Mouse (Mus musculus): ENCODE data around the gene Rundc3b.
A peak's percentile ranks its signal among the peaks of the same experiment; 100 is the strongest.

The Rundc3b gene

DNA sequence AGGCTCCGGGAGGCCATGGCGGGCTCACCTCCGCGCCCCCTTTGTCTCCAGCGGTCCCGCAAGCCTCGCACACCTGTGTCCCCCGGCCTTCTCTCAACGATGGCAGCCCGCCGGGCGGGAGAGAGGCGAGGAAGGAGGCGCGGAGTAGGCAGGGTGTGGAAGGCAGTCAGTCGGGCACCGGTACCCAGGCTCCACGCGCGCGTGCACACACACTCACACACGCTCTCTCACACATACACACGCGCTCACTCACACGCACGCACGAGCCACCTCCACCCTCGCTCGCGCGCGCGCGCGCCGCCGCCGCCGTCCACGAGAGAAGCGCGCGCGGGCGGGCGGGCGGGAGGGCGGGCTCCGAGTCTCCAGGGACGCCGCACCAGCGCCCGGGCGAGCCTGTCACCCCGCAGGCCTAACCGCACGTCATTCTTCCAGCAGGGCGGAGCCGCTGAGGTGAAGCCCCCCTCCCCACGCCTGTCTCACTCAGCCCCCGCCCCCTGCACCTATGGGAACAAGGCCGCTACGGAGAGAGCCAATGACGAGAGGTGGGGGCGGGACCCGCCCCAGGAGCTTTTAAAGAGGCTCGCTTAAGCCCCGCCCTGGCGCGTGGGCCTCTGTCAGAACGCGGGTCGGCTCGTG lies at the start of gene Rundc3b:
Gene Rundc3b (minus strand): TSS at position 357 of the 636 bp plus-strand sequence.
- peak; percentile 87 for DNase-seq (ENCODE audit: extremely low spot score, low spot score)

DNA sequence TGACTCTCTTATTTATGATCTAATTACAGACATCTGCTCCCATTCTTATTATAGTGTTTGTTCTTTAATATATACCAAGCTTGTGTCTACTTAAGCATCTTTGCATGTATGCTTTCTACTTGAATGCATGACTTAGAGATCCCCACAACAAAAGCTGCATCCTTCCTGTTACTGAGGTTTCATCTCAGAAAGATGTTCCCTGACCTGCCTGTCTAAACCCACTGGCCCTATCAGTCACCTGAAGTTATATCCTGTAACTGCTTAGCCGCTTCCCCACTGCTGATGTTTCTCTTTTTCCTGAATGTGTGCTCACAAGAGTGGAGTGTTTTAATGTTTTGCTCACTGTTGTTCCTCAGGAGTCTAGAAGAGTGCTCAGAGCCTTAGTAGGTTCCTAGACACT lies 46.9 kb upstream of the Rundc3b start:
- no peak for DNase-seq (ENCODE audit: extremely low spot score, low spot score)

DNA sequence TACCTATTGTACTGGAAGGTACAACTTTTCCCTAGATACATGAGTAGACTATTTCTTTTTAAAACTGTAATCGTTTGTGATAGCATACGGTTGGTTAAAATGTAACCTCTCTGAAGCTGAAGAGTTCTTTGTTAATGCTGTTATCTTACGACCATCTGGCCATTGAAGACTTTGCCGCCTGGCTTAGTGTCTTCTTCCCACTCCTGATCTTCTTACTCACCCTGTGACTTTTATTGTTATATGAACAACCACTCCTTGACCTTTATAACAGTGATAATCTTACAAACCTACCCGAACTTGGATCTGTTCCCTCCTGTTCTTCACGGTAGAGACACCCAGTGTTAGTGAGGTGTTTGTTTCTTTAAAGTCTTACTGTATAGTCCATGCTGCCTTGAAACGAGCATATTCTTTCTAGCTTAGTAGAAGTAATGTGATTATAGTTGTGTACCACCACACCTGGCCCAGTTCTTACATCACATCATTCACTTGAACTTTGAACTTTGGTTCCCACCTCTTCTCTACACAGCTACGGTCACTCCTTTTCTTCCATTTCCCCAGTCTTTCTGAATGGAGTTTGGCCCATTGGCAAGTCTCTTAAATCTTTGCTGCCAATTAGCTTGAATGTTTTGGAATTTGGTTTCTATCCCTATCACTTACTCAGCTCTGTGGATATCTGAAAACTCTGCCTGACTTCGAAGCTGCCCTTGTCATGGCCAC lies 45.2 kb upstream of the Rundc3b start:
- DNase-seq (ENCODE audit: extremely low spot score, low spot score) = no peak

GRCm38 (mm10) chr5:8664678-8665077 lies 41.9 kb upstream of the Rundc3b start:
- DNase-seq (ENCODE audit: extremely low spot score, low spot score) = no peak

DNA sequence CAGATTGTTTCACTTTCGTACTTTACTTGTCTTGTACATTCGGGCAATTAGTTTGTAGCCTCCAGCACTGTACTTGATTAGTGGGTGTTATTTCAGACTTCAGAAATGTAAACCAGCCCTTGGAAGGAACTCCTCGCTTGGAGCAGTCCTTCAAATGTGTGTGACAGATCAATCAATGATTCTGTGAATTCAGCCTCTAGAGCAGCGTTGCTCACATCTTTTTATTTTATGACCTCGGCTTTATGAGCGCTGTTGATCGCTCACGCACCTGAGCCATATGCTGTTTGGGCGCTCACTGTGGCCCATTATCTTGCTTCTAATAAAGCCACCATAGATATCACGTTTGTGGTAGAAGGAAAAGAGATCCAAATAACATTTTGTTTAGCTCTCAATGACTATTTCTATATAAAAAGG lies 38.0 kb upstream of the Rundc3b start:
- no peak for DNase-seq (ENCODE audit: extremely low spot score, low spot score)

- DNase-seq (ENCODE audit: extremely low spot score, low spot score) = peak; percentile 44
Observed at GRCm38 (mm10) chr5:8659911-8660737, 37.4 kb upstream of the Rundc3b start, which contains the start of gene Abcb1a. Gene Abcb1a (plus strand): TSS chr5:8660077.

GRCm38 (mm10) chr5:8652085-8652484 lies 29.3 kb upstream of the Rundc3b start:
- no peak for DNase-seq (ENCODE audit: extremely low spot score, low spot score)

- no peak for DNase-seq (ENCODE audit: extremely low spot score, low spot score)
Observed at GRCm38 (mm10) chr5:8648774-8649173, 26.0 kb upstream of the Rundc3b start.

DNA sequence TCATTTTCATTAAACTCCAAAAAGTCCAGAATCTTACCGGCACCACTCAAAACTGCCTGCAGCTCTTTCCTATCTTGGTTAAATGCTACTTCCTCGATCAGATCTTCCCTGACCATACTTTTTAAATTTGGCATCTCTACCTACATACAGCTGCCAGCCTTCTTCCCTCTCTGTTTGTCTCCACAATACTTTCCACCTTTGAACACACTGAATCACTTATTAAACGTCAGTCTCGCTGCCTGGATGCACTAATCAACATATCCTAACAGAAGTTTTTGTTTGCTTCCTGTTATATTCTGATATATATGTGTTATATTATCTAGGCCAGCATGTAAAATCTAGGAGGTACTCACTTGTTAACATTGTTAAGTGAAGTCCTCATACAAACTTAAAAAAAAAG lies 25.5 kb upstream of the Rundc3b start:
- DNase-seq (ENCODE audit: extremely low spot score, low spot score) = no peak

GRCm38 (mm10) chr5:8634489-8634975 lies 11.8 kb upstream of the Rundc3b start:
- no peak for DNase-seq (ENCODE audit: extremely low spot score, low spot score)

GRCm38 (mm10) chr5:8632901-8633300 lies 10.1 kb upstream of the Rundc3b start:
- no peak for DNase-seq (ENCODE audit: extremely low spot score, low spot score)

DNA sequence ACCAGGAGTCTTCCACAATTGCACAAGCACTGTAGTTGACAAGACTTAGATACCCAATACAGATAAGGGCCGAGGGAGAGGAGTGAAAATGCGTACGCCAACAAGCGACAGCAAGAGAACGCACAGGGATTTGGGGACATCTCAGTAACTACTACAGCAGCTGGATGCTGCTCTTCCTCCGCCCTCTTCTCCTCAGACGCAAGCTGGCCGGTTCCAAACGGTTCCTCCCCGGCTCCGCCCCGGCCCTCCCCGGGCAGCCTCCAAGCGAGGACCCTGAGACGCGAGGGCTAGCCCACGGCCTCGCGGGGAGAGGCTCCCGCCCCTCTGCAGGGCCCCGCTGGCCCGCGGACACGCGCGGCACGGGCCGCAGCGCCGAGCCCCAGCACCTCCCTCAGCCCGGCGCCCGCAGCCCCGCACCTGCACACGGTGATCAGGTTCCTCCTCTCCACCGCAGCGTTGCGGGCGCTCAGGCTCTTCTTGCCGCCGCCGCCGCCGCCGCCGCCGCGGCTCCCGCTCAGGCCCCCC lies 619 bp downstream of the Rundc3b start:
- DNase-seq (ENCODE audit: extremely low spot score, low spot score) = peak; percentile 76

- DNase-seq (ENCODE audit: extremely low spot score, low spot score) = no peak
Observed at GRCm38 (mm10) chr5:8571118-8571517, 51.6 kb downstream of the Rundc3b start.

GRCm38 (mm10) chr5:8566867-8567266 lies 55.9 kb downstream of the Rundc3b start:
- DNase-seq (ENCODE audit: extremely low spot score, low spot score) = no peak

GRCm38 (mm10) chr5:8544512-8544911 lies 78.2 kb downstream of the Rundc3b start:
- DNase-seq (ENCODE audit: extremely low spot score, low spot score) = no peak

DNA sequence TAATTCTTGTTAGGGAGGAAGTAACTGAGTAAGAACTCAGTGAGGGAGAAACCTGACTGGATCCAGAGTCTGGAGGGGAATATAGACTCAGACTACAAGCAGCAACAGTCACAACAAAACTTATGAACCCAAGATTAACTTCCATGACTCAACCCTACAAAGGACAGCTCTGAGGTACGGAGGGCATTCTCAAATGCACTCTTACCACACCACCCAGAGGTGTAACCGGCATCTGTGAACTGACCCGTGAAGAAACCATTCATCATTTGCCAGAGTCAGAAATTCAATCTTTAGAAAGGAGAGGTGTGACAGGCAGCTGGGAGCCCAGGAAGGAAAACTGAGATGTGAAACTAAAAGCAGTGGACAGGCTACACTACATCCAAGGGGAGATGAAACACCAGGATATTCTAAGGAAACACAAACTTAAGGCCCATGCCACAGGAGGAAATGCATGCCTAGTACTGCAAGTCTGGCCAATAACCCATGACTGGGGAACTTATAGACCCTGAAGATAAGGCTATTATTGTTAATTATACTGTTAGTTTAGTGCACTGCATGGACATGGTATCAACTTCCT lies 80.0 kb downstream of the Rundc3b start:
- no peak for DNase-seq (ENCODE audit: extremely low spot score, low spot score)

- no peak for DNase-seq (ENCODE audit: extremely low spot score, low spot score)
Observed at GRCm38 (mm10) chr5:8541120-8542117, 81.3 kb downstream of the Rundc3b start.

- DNase-seq (ENCODE audit: extremely low spot score, low spot score) = no peak
Observed at GRCm38 (mm10) chr5:8519006-8519405, 103.7 kb downstream of the Rundc3b start.

DNA sequence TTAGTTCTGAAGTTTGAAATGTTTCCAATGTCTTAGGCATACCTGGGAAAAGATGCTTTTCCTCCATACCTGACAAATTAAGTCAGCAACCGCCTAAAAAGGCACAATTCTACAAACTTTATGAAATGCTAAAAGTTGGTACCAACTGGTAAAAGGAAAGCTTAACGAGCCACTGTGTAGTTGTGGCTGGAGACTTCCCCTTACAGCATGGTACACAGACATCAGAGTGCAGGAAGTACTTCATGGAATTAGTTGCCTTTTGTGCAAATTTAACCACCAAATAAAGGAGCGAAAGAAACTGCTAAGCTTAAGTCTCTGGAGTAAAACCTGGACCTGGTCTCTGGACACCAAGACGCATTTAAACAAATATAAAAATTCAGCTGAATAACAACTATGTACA lies 131.0 kb downstream of the Rundc3b start:
- DNase-seq (ENCODE audit: extremely low spot score, low spot score) = no peak

- DNase-seq (ENCODE audit: extremely low spot score, low spot score) = no peak
Observed at GRCm38 (mm10) chr5:8489471-8490110, 133.2 kb downstream of the Rundc3b start.
